In genomic region chr4:154882014-154882659, GRCm38 (mm10) we compare ENCODE assay signal across 19 mouse cellular contexts. TPM values are rescaled to one million over a fixed set of nuclear protein-coding genes. Genes with fewer than 3 reads are reported as not detected.
A peak's percentile ranks its signal among the peaks of the same experiment; 100 is the strongest.
DNase-seq lines count a peak whose midpoint lies in the region; ATAC-seq lines count a peak whose summit lies in the region.
"Had no signal": no experiment of that assay in that cellular context is flagged by ENCODE, and none has a peak within 500 bp of the region (broad histone marks: within the 10 kb centered on the region; RNA-seq: fewer than 3 reads in every experiment).

No protein-coding gene starts in this region.

- H3K27me3 ChIP-seq in megakaryocyte, embryonic 14.5 days (replicated peaks), result peaks cover 44% of the 10 kb centered on the region
- H3K27me3 ChIP-seq in liver, embryonic 15.5 days, result peaks cover 44% of the 10 kb centered on the region
- H3K27me3 ChIP-seq in hindbrain, embryonic 14.5 days (ENCODE audit: control insufficient read depth, insufficient read depth, low read length), result no peaks in the 10 kb centered on the region
- H3K27me3 ChIP-seq: hindbrain, embryonic 15.5 days; limb, embryonic 12.5 days had no signal

- H3K9me3 ChIP-seq in megakaryocyte, embryonic 14.5 days, result no peaks in the 10 kb centered on the region
- H3K9me3 ChIP-seq in liver, embryonic 15.5 days (replicated peaks), result no peaks in the 10 kb centered on the region
- H3K9me3 ChIP-seq in hindbrain, embryonic 14.5 days (ENCODE audit: control insufficient read depth, low read length), result no peaks in the 10 kb centered on the region
- H3K9me3 ChIP-seq: hindbrain, embryonic 15.5 days; limb, embryonic 12.5 days; midbrain, embryonic 12.5 days had no signal

- H3K27ac ChIP-seq in liver, embryonic 15.5 days (replicated peaks), result peak overlapping the region; percentile 95
- no peak overlapping the region for H3K27ac ChIP-seq in hindbrain, embryonic 14.5 days
- H3K27ac ChIP-seq: hindbrain, embryonic 15.5 days; limb, embryonic 12.5 days; midbrain, embryonic 12.5 days had no signal

- ATAC-seq in megakaryocyte, adult 5-6 weeks (ENCODE audit: poor library complexity, severe bottlenecking), result no peak
- peak; percentile 50 for ATAC-seq in erythroblast, adult 5-6 weeks (replicated peaks; ENCODE audit: low FRiP score, poor library complexity, severe bottlenecking)
- peak; percentile 35 for ATAC-seq in liver, embryonic 15.5 days (ENCODE audit: insufficient read depth)
- no peak for ATAC-seq in hindbrain, embryonic 14.5 days (ENCODE audit: low FRiP score)
- ATAC-seq: forebrain, embryonic 16.5 days; lung, postnatal 0 days had no signal

- peak overlapping the region; percentile 57 for H3K4me2 ChIP-seq in liver, embryonic 15.5 days
- H3K4me2 ChIP-seq in hindbrain, embryonic 14.5 days (replicated peaks), result no peak overlapping the region
- H3K4me2 ChIP-seq: hindbrain, embryonic 15.5 days; limb, embryonic 12.5 days; midbrain, embryonic 12.5 days had no signal

- H3K4me3 ChIP-seq in megakaryocyte, embryonic 14.5 days (replicated peaks), result peak overlapping the region; percentile 5
- H3K4me3 ChIP-seq in liver, embryonic 15.5 days (replicated peaks), result peak overlapping the region; percentile 42
- H3K4me3 ChIP-seq in hindbrain, embryonic 14.5 days (replicated peaks; ENCODE audit: low read length), result no peak overlapping the region
- H3K4me3 ChIP-seq: hindbrain, embryonic 15.5 days; limb, embryonic 12.5 days; midbrain, embryonic 12.5 days had no signal

- 12% methylated on average over 14 of the region's 14 CpGs for WGBS in liver, embryonic 15.5 days (ENCODE audit: insufficient replicate concordance)
- WGBS in hindbrain, embryonic 14.5 days, result 29% methylated on average over 13 of the region's 14 CpGs

- DNase-seq in ES-CJ7 (ENCODE audit: low read depth, low spot score), result peak; percentile 60
- no peak for DNase-seq in cerebellum, adult 11-12 months
- no peak for DNase-seq in hindbrain, embryonic 14.5 days (ENCODE audit: low spot score)
- no peak for DNase-seq in frontal cortex, postnatal 10 days (ENCODE audit: low spot score in 2 of 2)
- DNase-seq: adrenal gland, postnatal 25 days; cerebellum, adult 2 months; gastrocnemius, postnatal 14 days; kidney, adult 8-10 months; right cerebral cortex, postnatal 25 days had no signal

- peaks cover 22% of the 10 kb centered on the region for H3K4me1 ChIP-seq in megakaryocyte, embryonic 14.5 days
- H3K4me1 ChIP-seq in liver, embryonic 15.5 days (replicated peaks), result peaks cover 52% of the 10 kb centered on the region
- H3K4me1 ChIP-seq in hindbrain, embryonic 14.5 days (replicated peaks; ENCODE audit: control insufficient read depth, insufficient read depth, low read length), result 0 out of 2 replicates have a peak, but pooled peaks cover 7% of the 10 kb centered on the region

- H3K36me3 ChIP-seq in megakaryocyte, embryonic 14.5 days (replicated peaks; ENCODE audit: low read length), result no peaks in the 10 kb centered on the region
- H3K36me3 ChIP-seq in liver, embryonic 15.5 days (replicated peaks), result no peaks in the 10 kb centered on the region
- no peaks in the 10 kb centered on the region for H3K36me3 ChIP-seq in hindbrain, embryonic 14.5 days (replicated peaks; ENCODE audit: control insufficient read depth, insufficient read depth)
- H3K36me3 ChIP-seq: hindbrain, embryonic 15.5 days; limb, embryonic 12.5 days; midbrain, embryonic 12.5 days had no signal

- peak overlapping the region; percentile 60 for H3K9ac ChIP-seq in liver, embryonic 15.5 days
- H3K9ac ChIP-seq in hindbrain, embryonic 14.5 days, result no peak overlapping the region
- H3K9ac ChIP-seq: hindbrain, embryonic 15.5 days; limb, embryonic 12.5 days; midbrain, embryonic 12.5 days had no signal

RNA-seq across cellular contexts. Expression of gene Mmel1, which starts 12.8 kb away (rescaled TPM):
- 1.2 TPM in 1 of 2 replicates, not detected in the other for polyA plus RNA-seq in megakaryocyte, embryonic 14.5 days (2012; ENCODE audit: insufficient read depth, low replicate concordance)
- 0.25 TPM in 1 of 2 replicates, not detected in the other for total RNA-seq in megakaryocyte, adult 5-6 weeks (2015)
- total RNA-seq in megakaryocyte, adult 5-6 weeks (2017), result not detected in 2 replicates
- total RNA-seq in erythroblast, adult 5-6 weeks (2015; ENCODE audit: low replicate concordance), result 1.0 and 4.0 TPM in 2 replicates
- 7.1 and 9.9 TPM in 2 replicates for total RNA-seq in erythroblast, adult 5-6 weeks (2017; ENCODE audit: low replicate concordance)
- 2.3 and 3.1 TPM in 2 replicates for polyA plus RNA-seq in liver, embryonic 15.5 days (2015; fragmentation: Nextera tagmentation; extraction: Ambion mirVana)
- 0.23 and 0.65 TPM in 2 replicates for polyA plus RNA-seq in hindbrain, embryonic 14.5 days (2014; fragmentation: Nextera tagmentation; extraction: Ambion mirVana)
- polyA plus RNA-seq: large intestine, adult 2 months had no signal

RNA-seq across cellular contexts. Expression of gene Fam213b, which starts 16.8 kb away (rescaled TPM):
- 13.1 TPM in 1 of 2 replicates, not detected in the other for polyA plus RNA-seq in megakaryocyte, embryonic 14.5 days (2012; ENCODE audit: insufficient read depth, low replicate concordance)
- total RNA-seq in megakaryocyte, adult 5-6 weeks (2015), result 8.8 and 9.1 TPM in 2 replicates
- total RNA-seq in megakaryocyte, adult 5-6 weeks (2017), result 5.5 and 6.6 TPM in 2 replicates
- 3.6 and 8.8 TPM in 2 replicates for total RNA-seq in erythroblast, adult 5-6 weeks (2015; ENCODE audit: low replicate concordance)
- 2.3 and 2.5 TPM in 2 replicates for total RNA-seq in erythroblast, adult 5-6 weeks (2017; ENCODE audit: low replicate concordance)
- 8.1 and 9.0 TPM in 2 replicates for polyA plus RNA-seq in liver, embryonic 15.5 days (2015; fragmentation: Nextera tagmentation; extraction: Ambion mirVana)
- 55.9 and 57.1 TPM in 2 replicates for polyA plus RNA-seq in hindbrain, embryonic 14.5 days (2014; fragmentation: Nextera tagmentation; extraction: Ambion mirVana)

RNA-seq across cellular contexts. Expression of gene Ttc34, which starts 44.9 kb away (rescaled TPM):
- polyA plus RNA-seq in megakaryocyte, embryonic 14.5 days (2012; ENCODE audit: insufficient read depth, low replicate concordance), result not detected in 2 replicates
- not detected in 2 replicates for total RNA-seq in megakaryocyte, adult 5-6 weeks (2015)
- total RNA-seq in megakaryocyte, adult 5-6 weeks (2017), result 0.07 TPM in 1 of 2 replicates, not detected in the other
- not detected in 2 replicates for total RNA-seq in erythroblast, adult 5-6 weeks (2015; ENCODE audit: low replicate concordance)
- not detected in 2 replicates for total RNA-seq in erythroblast, adult 5-6 weeks (2017; ENCODE audit: low replicate concordance)
- not detected in 2 replicates for polyA plus RNA-seq in liver, embryonic 15.5 days (2015; fragmentation: Nextera tagmentation; extraction: Ambion mirVana)
- 1.7 and 2.4 TPM in 2 replicates for polyA plus RNA-seq in hindbrain, embryonic 14.5 days (2014; fragmentation: Nextera tagmentation; extraction: Ambion mirVana)
- total RNA-seq: gastrocnemius, postnatal 14 days had no signal

RNA-seq across cellular contexts. Expression of gene Tnfrsf14, which starts 46.2 kb away (rescaled TPM):
- 5.4 TPM in 1 of 2 replicates, not detected in the other for polyA plus RNA-seq in megakaryocyte, embryonic 14.5 days (2012; ENCODE audit: insufficient read depth, low replicate concordance)
- total RNA-seq in megakaryocyte, adult 5-6 weeks (2015), result 87.1 and 142 TPM in 2 replicates
- total RNA-seq in megakaryocyte, adult 5-6 weeks (2017), result 67.2 and 77.3 TPM in 2 replicates
- total RNA-seq in erythroblast, adult 5-6 weeks (2015; ENCODE audit: low replicate concordance), result 634 and 677 TPM in 2 replicates
- total RNA-seq in erythroblast, adult 5-6 weeks (2017; ENCODE audit: low replicate concordance), result 775 and 846 TPM in 2 replicates
- 56.7 and 64.6 TPM in 2 replicates for polyA plus RNA-seq in liver, embryonic 15.5 days (2015; fragmentation: Nextera tagmentation; extraction: Ambion mirVana)
- 0.40 TPM in 1 of 2 replicates, not detected in the other for polyA plus RNA-seq in hindbrain, embryonic 14.5 days (2014; fragmentation: Nextera tagmentation; extraction: Ambion mirVana)

Comparison
In these comparisons a context has a peak if more than half of its experiments do, and no peak if none do; other contexts are left out.
1. ATAC-seq: peak in erythroblast, adult 5-6 weeks (single experiment) and liver, embryonic 15.5 days (single experiment); none in megakaryocyte, adult 5-6 weeks (single experiment) and hindbrain, embryonic 14.5 days (single experiment).